Mouse (Mus musculus) ES-E14 (cell line): ENCODE results near the gene Ppp2r5b. TPM values are rescaled to one million over a fixed set of nuclear protein-coding genes. Genes with fewer than 3 reads are reported as not detected.

Source experiments
- DNase-seq: peaks from one replicate; pipeline ENCODE4 v3.0.0-alpha.2; 2013; ENCODE audit warnings: low read depth, low spot score
- H3K27ac ChIP-seq: 2 replicates; pipeline ENCODE4 v1.5.1; 2012; ENCODE audit warnings: low read depth, mild to moderate bottlenecking, low read length, moderate library complexity, mixed read lengths; ENCODE audit not compliant: poor library complexity, insufficient read depth, severe bottlenecking
- H3K36me3 ChIP-seq: 2 replicates; pipeline ENCODE4 v1.6.1; 2012; ENCODE audit warnings: mild to moderate bottlenecking, low read length, moderate library complexity, mixed read lengths; ENCODE audit not compliant: control insufficient read depth, poor library complexity, insufficient read depth, severe bottlenecking
- H3K4me1 ChIP-seq, 2 experiments: fragments of 150-350 bp in 1 of 2; sonication (generic) in 1 of 2; 2 replicates each; pipeline ENCODE4 v1.6.1; 2012; ENCODE audit warnings: low read length in 2 of 2, mild to moderate bottlenecking in 1 of 2, mixed read lengths in 1 of 2; ENCODE audit not compliant: control insufficient read depth in 2 of 2, insufficient read depth in 2 of 2, poor library complexity in 1 of 2
- H3K4me3 ChIP-seq, 2 experiments: fragments of 150-350 bp in 1 of 2; sonication (generic) in 1 of 2; 2 replicates each; pipeline ENCODE4 v1.5.1; 2012; ENCODE audit warnings: low read length in 2 of 2, low read depth in 1 of 2, mild to moderate bottlenecking in 1 of 2, mixed read lengths in 1 of 2; ENCODE audit not compliant: insufficient read depth in 1 of 2, poor library complexity in 1 of 2, severe bottlenecking in 1 of 2
- H3K9ac ChIP-seq: 2 replicates; pipeline ENCODE4 v1.6.1; 2012; ENCODE audit warnings: low read depth, mild to moderate bottlenecking, low read length, mixed read lengths; ENCODE audit not compliant: poor library complexity, insufficient read depth, severe bottlenecking
- H3K9me3 ChIP-seq: fragments of 150-350 bp; sonication (generic); 2 replicates; pipeline ENCODE4 v1.6.1; 2012; ENCODE audit warnings: low read depth, mild to moderate bottlenecking, low read length; ENCODE audit not compliant: control insufficient read depth, insufficient read depth
- CHD2 ChIP-seq: IDR thresholded peaks from 2 replicates; pipeline ENCODE4 v1.6.1; 2014; ENCODE audit warnings: mild to moderate bottlenecking, low read depth, low read length, inconsistent platforms
- HCFC1 ChIP-seq: IDR thresholded peaks from 2 replicates; pipeline ENCODE4 v1.6.1; 2012; ENCODE audit warnings: low read length, inconsistent platforms, borderline replicate concordance; ENCODE audit not compliant: insufficient read depth
- MAFK ChIP-seq: IDR thresholded peaks from 2 replicates; pipeline ENCODE4 v1.6.1; 2014; ENCODE audit warnings: mild to moderate bottlenecking, low read depth, low read length, inconsistent platforms; ENCODE audit not compliant: insufficient read depth
- ZC3H11A ChIP-seq: IDR thresholded peaks from 2 replicates; pipeline ENCODE4 v1.6.1; 2012; ENCODE audit warnings: low read depth, mild to moderate bottlenecking, inconsistent platforms, low read length, borderline replicate concordance
- ZNF384 ChIP-seq: IDR thresholded peaks from 2 replicates; pipeline ENCODE4 v1.6.1; 2012; ENCODE audit warnings: low read depth, low read length, inconsistent platforms
- in situ Hi-C, 2 experiments: fragments of 600-800 bp; cut with MboI; formaldehyde crosslinking; loops; one replicate each; pipeline ENCODE4 v1.15.1; 2025; ENCODE audit warnings: low sequenced_read_pairs in 2 of 2, inconsistent platforms in 1 of 2; ENCODE audit not compliant: unreplicated experiment in 2 of 2
- total RNA-seq: library from RNA; depleted of rRNA; stranded (reverse); fragments of 300-350 nt; gene quantifications from 2 replicates; pipeline ENCODE4 v1.2.3, GENCODE M21; 2012

The Ppp2r5b gene
- total RNA-seq, 1 experiment, result 22.8 TPM

DNA sequence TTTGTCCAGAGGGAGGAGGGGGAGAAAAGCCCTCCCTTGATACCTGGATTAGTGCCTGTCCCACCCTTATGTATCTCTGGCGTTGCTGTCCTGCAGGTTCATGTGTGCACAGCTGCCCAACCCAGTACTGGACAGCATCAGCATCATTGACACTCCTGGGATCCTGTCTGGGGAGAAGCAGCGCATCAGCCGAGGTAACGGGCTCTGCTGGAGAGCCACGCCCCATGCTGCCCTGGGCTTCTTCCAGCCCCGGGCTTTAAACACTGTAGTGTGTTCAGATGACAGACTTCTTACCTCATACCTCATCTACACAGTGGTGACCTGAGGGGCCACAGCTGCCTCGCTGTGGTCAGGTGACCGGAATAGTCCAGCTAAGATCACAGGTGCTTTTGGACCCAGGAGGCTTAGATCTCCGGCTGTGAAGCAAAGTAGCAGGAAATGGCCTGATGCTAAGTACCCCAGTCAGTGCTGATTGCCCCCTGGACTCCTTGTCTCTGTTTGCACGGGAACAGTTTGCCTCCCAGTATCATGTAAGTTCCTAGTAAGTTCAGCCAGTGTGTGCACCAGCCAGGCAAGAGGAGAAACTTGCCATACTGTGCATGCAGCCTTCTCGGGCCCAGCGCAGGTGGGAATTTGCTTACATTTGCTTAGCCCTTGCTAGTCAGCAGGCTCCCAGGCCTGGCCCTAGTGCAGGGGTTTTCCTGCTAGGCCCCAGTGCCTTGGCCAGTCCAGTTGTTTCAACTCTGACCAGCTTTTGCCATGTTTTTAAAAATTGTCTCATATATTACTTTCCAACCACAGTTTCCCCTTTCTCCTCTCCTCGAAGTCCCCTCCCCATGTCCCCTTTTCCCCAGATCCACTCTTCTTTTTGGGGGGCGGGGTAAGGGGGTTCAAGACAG lies 45.7 kb upstream of the Ppp2r5b start:
- no peak for TF ChIP-seq ZNF384
- TF ChIP-seq CHD2, result no peak
- Histone ChIP-seq H3K36me3 (peaks cover 43% of the 10 kb centered on the region), H3K9ac (no peak overlapping the region), H3K4me1 (peaks cover 5 to 10% of the 10 kb centered on the region in 2 experiments; a peak in 3 of 4 replicates), H3K9me3 (no peaks in the 10 kb centered on the region), H3K4me3 (no peak overlapping the region), H3K27ac (no peak overlapping the region)
- DNase-seq, result no peak
- in situ Hi-C loops, result no loop called here

DNA sequence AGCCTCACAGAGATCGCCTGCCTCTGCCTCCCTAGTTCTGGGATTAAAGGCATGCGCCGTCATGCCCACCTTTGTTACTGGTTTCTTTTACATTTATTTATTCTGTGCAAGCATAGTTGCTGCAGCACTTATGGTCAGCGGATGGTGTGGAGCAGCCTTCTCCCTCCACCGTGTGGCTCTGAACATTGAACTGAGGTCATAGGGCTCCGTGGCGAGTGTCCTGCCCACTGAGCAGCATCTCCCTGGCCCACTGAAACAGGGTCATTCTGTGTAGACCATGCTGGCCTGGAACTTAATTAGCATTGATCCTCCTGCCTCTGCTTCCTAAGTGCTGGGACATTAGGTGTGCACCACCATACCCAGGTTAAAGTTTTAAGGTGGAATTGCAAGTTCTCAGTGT lies 44.9 kb upstream of the Ppp2r5b start:
- Histone ChIP-seq H3K4me3 (no peak overlapping the region), H3K4me1 (peaks cover 5 to 10% of the 10 kb centered on the region in 2 experiments; a peak in 3 of 4 replicates), H3K9me3 (no peaks in the 10 kb centered on the region), H3K27ac (no peak overlapping the region), H3K9ac (no peak overlapping the region), H3K36me3 (peaks cover 35% of the 10 kb centered on the region)
- TF ChIP-seq CHD2 (no peak), ZNF384 (no peak), HCFC1 (no peak), MAFK (no peak), ZC3H11A (no peak)
- in situ Hi-C loops, result no loop called here
- no peak for DNase-seq

DNA sequence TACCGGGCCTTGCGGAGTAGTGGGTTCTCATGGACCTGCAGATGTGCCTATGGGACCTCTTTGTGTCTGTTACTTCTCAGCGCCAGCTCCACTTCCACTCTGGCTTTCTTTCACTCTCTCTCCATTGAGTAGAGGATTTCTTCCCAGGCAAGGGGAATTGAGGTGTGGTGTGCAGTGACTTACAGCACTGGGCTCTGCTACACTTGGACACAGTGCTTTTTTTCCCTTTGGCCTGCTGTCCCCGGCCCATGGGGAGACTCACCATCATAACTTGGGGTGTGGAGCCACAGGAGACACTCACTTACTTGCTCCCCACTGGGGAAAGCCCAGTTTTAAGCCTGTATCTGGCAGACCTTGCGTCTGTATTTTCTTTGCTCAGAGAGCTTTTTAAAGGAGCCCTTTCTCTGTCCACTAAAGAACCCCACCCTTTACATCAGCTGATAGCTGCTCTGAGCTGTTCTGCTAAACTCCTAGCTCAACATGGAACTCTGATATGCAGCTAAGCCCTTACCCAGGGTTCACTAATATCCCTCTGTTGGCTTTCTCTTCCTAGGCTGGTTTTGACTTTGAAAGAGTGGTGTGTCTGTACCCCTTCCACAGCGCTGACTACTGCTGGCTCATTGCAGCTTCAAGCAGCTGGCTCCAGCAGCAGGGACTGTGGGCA lies 43.9 kb upstream of the Ppp2r5b start:
- no peak overlapping the region; the same call in 1 of the 2 replicates for H3K9ac ChIP-seq
- H3K4me1 ChIP-seq, result peaks cover 8 to 10% of the 10 kb centered on the region in 2 experiments
- no peak for DNase-seq
- no peaks in the 10 kb centered on the region for H3K9me3 ChIP-seq
- no peak for TF ChIP-seq MAFK
- TF ChIP-seq CHD2, result no peak
- TF ChIP-seq HCFC1, result no peak
- TF ChIP-seq ZC3H11A, result no peak
- TF ChIP-seq ZNF384, result no peak
- no peak overlapping the region for H3K27ac ChIP-seq
- no peak overlapping the region for H3K4me3 ChIP-seq
- peaks cover 27% of the 10 kb centered on the region for H3K36me3 ChIP-seq
- in situ Hi-C loops, result no loop called here

DNA sequence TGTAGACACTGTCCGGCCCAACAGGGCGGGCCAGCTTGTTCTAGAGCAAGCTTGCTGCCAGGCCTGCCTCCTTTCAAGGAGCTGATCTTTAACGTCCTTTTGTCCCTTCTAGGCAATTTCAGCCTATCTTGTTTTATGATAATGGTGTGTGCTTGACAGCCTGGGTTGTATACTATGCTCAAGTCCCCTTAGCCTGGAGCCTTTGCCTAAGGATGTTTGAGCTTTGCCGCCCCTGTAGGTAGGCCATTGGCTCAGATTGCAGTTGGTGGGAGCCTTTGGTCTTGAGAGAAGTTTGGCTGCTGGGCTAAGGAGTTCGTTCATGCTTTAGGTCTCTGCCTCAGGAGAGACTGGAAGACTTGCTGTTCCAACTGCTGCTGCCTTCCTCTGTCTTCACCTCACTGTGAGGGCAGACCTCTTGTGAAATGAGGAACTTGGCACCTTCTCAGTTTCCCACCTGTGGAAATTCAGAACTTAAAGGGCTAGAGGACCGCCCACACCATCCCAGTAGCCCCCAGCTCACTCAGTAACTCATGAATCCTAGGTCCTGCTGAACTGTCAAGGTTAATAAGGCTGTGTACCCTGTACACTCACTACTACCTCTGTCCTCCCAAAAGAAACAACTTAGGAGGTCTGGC lies 42.9 kb upstream of the Ppp2r5b start:
- DNase-seq, result no peak

More for the DNA sequence above, 42.9 kb upstream of the Ppp2r5b start:
- Histone ChIP-seq H3K4me3 (peak overlapping the region in 1 of 2 experiments; percentile 19; a peak in 2 of 4 replicates), H3K27ac (peak overlapping the region; percentile 32; the same call in 1 of the 2 replicates), H3K9me3 (no peaks in the 10 kb centered on the region), H3K9ac (peak overlapping the region; percentile 9; the same call in 1 of the 2 replicates), H3K4me1 (peaks cover 8 to 10% of the 10 kb centered on the region in 2 experiments), H3K36me3 (peaks cover 24% of the 10 kb centered on the region)
- in situ Hi-C loops, result no loop called here
- TF ChIP-seq MAFK, result no peak
- no peak for TF ChIP-seq CHD2
- TF ChIP-seq HCFC1, result no peak
